Mouse (Mus musculus) retina, embryonic 14.5 days (tissue): ENCODE measurements around the gene Rock2.

ENCODE experiments used
- DNase-seq: peaks from one replicate; pipeline ENCODE4 v3.0.0-alpha.2; 2015; ENCODE audit warnings: low spot score

Rock2 gene

DNA sequence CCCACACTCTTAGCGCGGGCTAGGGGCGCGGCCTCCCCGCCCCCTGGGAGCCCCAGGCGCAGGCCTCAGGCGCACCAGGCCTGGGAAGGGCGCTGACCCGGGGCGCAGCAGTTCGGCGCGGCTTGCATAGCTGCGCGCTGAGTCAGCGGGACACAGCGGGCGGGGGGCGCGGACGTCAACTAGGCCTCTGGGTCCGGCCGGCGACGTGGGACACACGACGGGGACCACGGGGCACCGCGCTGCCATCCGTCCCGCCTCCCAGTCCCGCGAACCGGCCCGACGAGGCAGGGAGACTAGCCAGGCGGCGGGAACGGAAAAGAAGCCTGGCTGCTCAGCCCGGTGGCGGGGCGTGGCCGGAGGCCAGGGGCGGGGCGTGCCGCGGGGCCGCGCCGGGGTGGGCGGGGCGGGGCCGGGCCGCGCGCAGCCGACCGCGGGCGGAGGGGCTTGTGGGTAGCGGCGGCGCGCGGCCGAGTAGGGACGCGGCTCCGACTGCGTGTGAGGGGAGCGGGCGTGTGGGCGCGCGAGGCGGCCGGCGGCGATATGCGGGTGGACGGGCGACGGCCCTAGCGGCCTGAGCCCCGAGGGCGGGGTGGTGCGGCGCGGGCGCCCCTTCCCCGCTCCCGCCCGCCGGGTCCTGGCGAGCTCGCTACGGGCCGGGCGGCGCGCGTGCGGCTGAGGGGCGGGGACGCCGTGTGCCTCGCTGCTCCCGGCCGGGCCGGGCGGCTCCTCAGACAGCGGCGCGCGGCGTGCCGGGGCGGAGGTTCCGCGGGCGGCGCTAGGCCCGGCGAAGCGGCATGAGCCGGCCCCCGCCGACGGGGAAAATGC, at the start of gene Rock2:
TSS of gene Rock2 (plus strand) at position 500 of the 825 bp plus-strand sequence.
- peak; percentile 86 for DNase-seq

GRCm38 (mm10) chr12:16847204-16847792, 47.4 kb upstream of the Rock2 start:
- no peak for DNase-seq

DNA sequence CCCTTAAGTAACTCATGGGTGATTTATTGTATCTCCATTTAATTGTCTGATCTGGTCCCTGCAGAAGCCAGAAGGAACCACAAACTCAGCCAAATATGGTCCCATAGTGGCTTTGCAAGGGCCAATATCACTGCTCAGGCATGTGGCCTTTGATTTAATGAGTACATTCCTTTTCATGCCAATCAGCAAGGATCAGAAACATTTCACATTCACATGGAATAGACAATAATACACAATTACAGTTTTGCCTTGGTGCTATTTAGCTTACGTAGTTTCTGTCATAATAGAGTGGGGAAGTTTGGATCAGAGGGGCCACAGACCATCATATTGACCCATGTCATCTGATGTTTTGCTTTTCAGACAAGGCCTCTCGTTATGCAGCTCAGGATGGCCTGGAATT, 46.2 kb upstream of the Rock2 start:
- no peak for DNase-seq

DNA sequence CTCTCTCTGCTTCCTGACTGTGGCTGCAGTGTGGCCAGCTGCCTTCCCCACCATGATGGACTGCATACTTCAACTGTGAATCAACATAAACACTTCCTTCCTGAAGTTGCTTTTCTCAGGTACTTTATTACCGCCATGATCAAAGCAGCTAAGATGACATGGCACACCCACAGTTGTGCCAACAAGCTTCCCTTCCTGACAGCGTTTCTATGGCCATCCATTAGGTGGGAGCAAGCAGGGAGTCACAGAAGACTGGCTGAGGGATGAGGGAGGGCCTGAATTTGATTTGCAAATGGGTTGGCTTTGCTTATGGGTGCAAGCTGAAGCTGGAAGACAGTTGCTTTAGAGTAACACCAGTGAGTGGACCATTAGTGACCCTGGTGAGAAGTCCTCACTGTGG, 44.9 kb upstream of the Rock2 start:
- DNase-seq = no peak

GRCm38 (mm10) chr12:16850431-16851375, 44.0 kb upstream of the Rock2 start:
- peak; percentile 77 for DNase-seq

- DNase-seq = no peak
These were observed 41.1 kb upstream of the Rock2 start for GRCm38 (mm10) chr12:16853431-16854165.

DNA sequence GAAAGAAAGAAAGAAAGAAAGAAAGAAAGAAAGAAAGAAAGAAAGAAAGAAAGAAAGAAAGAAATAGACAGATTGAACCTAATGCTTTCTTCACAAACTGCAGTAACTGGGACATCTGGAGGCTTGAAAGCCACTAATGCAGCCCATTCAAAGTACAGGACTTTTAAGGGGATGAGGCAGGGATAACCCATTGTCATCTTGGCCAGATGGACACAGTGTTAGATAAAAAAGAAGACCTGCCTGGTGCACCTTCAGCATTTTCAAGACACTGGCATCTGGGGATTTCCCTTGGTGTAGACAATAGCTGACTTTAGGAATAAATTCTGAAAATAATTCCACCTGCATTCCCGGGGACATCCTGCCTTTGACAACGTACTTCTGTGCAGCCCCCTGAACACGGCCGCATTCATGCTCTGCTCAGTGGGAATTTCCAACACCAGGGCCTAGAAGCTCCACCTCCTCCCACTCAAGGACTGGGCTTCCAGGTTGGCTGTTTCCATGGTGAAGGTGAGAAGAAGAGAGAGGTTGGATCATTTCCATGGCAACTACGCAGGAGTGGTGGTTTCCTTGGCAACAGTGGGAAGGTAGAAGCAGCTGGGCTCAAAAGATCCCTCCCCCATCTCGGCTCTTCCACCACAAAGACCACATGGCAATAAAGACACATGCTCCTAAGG, 38.9 kb upstream of the Rock2 start:
- DNase-seq = peak; percentile 54

GRCm38 (mm10) chr12:16856306-16856679, 38.4 kb upstream of the Rock2 start:
- no peak for DNase-seq

DNA sequence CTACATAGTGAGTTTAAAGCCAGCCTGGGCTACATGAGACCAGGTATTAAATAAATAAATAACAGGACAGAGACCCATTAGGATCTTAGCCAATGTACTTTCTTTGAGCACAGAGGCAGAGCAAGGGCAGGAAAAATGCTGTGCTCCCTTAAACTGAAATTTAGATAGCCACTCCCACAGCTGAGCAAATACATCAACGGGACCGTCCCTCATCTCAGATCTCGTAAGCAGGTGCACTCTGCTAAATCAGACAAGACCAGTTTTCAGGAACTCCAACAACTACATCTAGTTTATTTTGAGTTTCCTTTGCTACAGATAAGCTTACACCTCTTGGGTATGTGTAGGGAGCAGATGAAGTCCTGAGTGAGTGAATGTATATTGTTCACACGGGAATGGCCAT, 36.6 kb upstream of the Rock2 start:
- no peak for DNase-seq

GRCm38 (mm10) chr12:16859781-16860180, 34.9 kb upstream of the Rock2 start:
- DNase-seq = no peak

DNA sequence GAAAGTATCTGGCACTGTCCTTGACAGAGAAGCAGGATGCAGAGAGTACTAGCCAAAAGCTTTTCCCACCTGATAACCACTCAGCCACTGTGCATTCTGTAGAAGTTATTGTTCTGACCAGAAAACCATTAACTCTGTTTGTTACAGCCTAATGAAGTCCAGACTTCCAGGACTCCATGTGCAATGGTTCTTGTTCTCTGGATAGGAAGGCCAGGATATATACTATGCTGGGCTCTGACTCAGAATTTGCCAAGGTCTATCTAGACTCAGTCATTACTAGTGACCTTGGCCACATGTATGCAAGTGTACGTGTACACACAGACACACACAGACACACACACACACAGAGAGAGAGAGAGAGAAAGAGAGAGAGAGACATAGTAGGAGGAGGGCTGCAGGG, 34.2 kb upstream of the Rock2 start:
- DNase-seq = no peak

GRCm38 (mm10) chr12:16860961-16861360, 33.7 kb upstream of the Rock2 start:
- DNase-seq = no peak

DNA sequence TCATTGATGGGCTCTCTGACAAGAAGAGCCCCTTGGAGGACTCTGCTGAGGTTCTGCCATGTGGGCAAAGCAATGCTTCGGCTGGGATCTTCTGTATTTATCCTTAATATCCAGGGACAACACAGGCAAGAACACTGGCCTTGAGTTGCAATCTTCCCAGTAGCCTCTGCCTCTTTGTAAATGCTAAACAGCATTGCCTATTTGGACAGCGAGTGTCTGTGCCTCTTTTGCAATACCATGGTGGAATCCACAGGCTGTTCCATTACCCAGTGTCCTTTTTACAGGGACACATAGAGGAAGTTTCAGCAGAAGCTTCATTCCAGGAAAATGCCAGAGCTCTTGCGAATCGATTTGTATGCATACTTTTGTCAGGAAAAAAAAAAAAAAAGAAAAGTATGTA, 30.2 kb upstream of the Rock2 start:
- DNase-seq = no peak

GRCm38 (mm10) chr12:16865871-16866270, 28.8 kb upstream of the Rock2 start:
- DNase-seq = no peak

GRCm38 (mm10) chr12:16866460-16866859, 28.2 kb upstream of the Rock2 start:
- DNase-seq = no peak

DNA sequence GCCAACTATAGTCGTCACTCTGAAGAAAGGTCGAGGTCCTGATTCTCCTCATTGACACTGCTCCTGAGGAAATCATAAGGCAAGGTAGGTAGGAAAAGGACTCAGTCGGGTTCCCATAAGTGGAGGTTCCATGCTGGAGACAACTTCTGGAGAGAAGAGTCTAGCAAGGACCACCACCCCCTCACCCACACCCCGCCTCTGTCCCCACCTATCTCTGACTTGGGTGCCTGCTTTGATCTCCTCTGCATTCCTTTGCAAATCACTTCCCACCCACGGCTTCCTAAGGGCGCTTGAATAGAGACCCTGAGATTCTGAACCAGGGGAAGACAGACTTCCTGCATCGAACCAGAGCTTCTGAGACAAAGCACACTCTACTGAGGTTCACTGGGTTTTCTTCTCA, 27.4 kb upstream of the Rock2 start:
- no peak for DNase-seq

- no peak for DNase-seq
These were observed 26.1 kb upstream of the Rock2 start for GRCm38 (mm10) chr12:16868618-16869017.

GRCm38 (mm10) chr12:16869091-16869778, 25.5 kb upstream of the Rock2 start:
- DNase-seq = no peak

- no peak for DNase-seq
These were observed 24.8 kb upstream of the Rock2 start for GRCm38 (mm10) chr12:16869870-16870404.

- no peak for DNase-seq
These were observed 24.2 kb upstream of the Rock2 start for GRCm38 (mm10) chr12:16870405-16871068.
